Mouse (Mus musculus) kidney, adult 18-20 months (tissue): Measurements from ENCODE around the gene Ppp1cb.
"Not testable (repeated sequence)": the region's sequence is repeated elsewhere in the genome, so short reads cannot be mapped to it uniquely, and the experiment has no call there.

Experiments
- DNase-seq: peaks from one replicate; pipeline ENCODE4 v3.0.0; 2021

The Ppp1cb gene

GRCm38 (mm10) chr5:32458408-32459143 lies at the start of gene Ppp1cb:
Gene Ppp1cb (plus strand): TSS chr5:32458843.
- peak; percentile 95 for DNase-seq

- DNase-seq: no peak
Observed at GRCm38 (mm10) chr5:32409747-32410146, 48.9 kb upstream of the Ppp1cb start.

- DNase-seq: no peak
Observed at GRCm38 (mm10) chr5:32410954-32411688, 47.5 kb upstream of the Ppp1cb start.

GRCm38 (mm10) chr5:32412186-32412950 lies 46.3 kb upstream of the Ppp1cb start:
- DNase-seq: no peak

- no peak for DNase-seq
Observed at GRCm38 (mm10) chr5:32413083-32413482, 45.6 kb upstream of the Ppp1cb start.

- DNase-seq: no peak
Observed at GRCm38 (mm10) chr5:32413569-32413968, 45.1 kb upstream of the Ppp1cb start.

GRCm38 (mm10) chr5:32414461-32414985 lies 44.1 kb upstream of the Ppp1cb start:
- no peak for DNase-seq

GRCm38 (mm10) chr5:32415554-32415953 lies 43.1 kb upstream of the Ppp1cb start:
- DNase-seq: no peak

GRCm38 (mm10) chr5:32416881-32417280 lies 41.8 kb upstream of the Ppp1cb start:
- DNase-seq: peak; percentile 64

- no peak for DNase-seq
Observed at GRCm38 (mm10) chr5:32422081-32422589, 36.5 kb upstream of the Ppp1cb start.

- no peak for DNase-seq
Observed at GRCm38 (mm10) chr5:32423339-32424046, 35.1 kb upstream of the Ppp1cb start.

GRCm38 (mm10) chr5:32424464-32424863 lies 34.2 kb upstream of the Ppp1cb start:
- no peak for DNase-seq

GRCm38 (mm10) chr5:32425485-32426171 lies 33.0 kb upstream of the Ppp1cb start:
- no peak for DNase-seq

GRCm38 (mm10) chr5:32430399-32430798 lies 28.2 kb upstream of the Ppp1cb start:
- no peak for DNase-seq

- not testable (repeated sequence) for DNase-seq
Observed at GRCm38 (mm10) chr5:32434346-32434745, 24.3 kb upstream of the Ppp1cb start.

- no peak for DNase-seq
Observed at GRCm38 (mm10) chr5:32435612-32436011, 23.0 kb upstream of the Ppp1cb start.

- DNase-seq: no peak
Observed at GRCm38 (mm10) chr5:32437901-32438563, 20.6 kb upstream of the Ppp1cb start.

GRCm38 (mm10) chr5:32438564-32438922 lies 20.1 kb upstream of the Ppp1cb start:
- no peak for DNase-seq

GRCm38 (mm10) chr5:32441336-32441735 lies 17.3 kb upstream of the Ppp1cb start:
- no peak for DNase-seq

GRCm38 (mm10) chr5:32441992-32442575 lies 16.6 kb upstream of the Ppp1cb start:
- no peak for DNase-seq

GRCm38 (mm10) chr5:32443906-32444305 lies 14.7 kb upstream of the Ppp1cb start:
- DNase-seq: no peak
